Mouse (Mus musculus) heart, embryonic 13.5 days (tissue): ENCODE results near the gene Zscan2. TPM values are rescaled to one million over a fixed set of nuclear protein-coding genes. Genes with fewer than 3 reads are reported as not detected.

Experiments
- polyA plus RNA-seq: library from polyadenylated mRNA; unstranded; fragments of >200 nt; fragmentation: Nextera tagmentation; extraction: Ambion mirVana; gene quantifications from 2 replicates; pipeline ENCODE4 v1.2.1, GENCODE M21; 2015

Gene Zscan2
- polyA plus RNA-seq, 1 experiment from 2014 or later: 1.9 TPM

Other genes with a start within 250 kb of the Zscan2 start
- gene Crtc3, start 172.0 kb upstream of the Zscan2 start, polyA plus RNA-seq: 14.9 and 16.6 TPM in 2 replicates
- 28.0 and 28.9 TPM in 2 replicates for gene Iqgap1, start 34.9 kb upstream of the Zscan2 start, polyA plus RNA-seq
- 15.6 and 18.9 TPM in 2 replicates for gene Wdr73, start 40.3 kb downstream of the Zscan2 start, polyA plus RNA-seq
- gene Nmb, start 44.2 kb downstream of the Zscan2 start, polyA plus RNA-seq: 3.0 and 3.2 TPM in 2 replicates
- 132 and 155 TPM in 2 replicates for gene Sec11a, start 86.9 kb downstream of the Zscan2 start, polyA plus RNA-seq
- gene Zfp592, start 132.8 kb downstream of the Zscan2 start, polyA plus RNA-seq: 6.6 and 8.5 TPM in 2 replicates
- 21.4 and 23.5 TPM in 2 replicates for gene Alpk3, start 196.7 kb downstream of the Zscan2 start, polyA plus RNA-seq